Mouse (Mus musculus): ENCODE measurements around the gene Rsph9. TPM values are rescaled to one million over a fixed set of nuclear protein-coding genes. Genes with fewer than 3 reads are reported as not detected.

Gene Rsph9
- 4.6 TPM for polyA plus RNA-seq (2015; fragmentation: Illumina TruSeq; extraction: RNeasy Lipid Tissue Mini Kit (QIAGEN cat#74804); ENCODE audit: insufficient read depth, low read depth, low replicate concordance)

DNA sequence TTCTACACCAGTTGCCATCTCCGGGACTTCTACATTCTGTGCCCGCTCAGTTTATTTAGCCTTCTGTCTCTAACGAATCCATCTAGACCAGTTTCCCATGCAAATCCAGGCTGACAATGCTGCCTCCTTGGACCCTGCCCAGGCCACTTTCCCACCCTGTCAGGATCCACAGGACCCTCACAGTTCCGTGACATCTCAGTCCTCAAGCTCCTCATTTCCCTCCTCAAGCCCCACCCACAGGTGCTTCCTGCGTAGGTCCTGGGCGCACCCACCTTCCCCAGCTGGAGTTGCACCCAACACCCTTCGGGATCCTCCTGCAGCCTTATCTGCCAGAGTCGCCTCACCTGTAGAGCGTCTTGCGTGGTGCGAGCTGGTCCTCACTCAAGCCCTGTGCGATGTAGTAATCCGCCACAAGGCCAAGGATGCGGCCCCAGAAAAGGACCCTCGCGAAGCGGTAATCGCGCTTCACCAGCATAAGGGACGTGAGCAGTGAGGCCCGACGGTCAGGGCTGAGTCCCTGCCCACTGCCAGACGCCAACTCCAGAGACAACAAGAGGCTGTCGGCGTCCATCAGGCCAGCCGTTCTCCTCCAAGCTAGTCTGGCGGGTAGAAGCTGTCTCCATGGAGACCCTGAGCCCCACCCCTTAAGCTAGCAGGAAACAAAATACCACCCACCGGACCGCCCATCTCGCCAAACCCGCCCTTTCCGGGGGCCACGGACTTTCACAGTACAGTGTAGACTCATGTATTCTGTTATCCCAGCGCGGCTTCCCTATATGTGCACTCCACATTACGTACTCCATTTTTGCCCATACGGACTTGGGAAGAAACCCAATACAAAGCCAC is at the start of gene Rsph9:
TSS of gene Rsph9 (minus strand) at position 639 of the 846 bp plus-strand sequence.

DNA sequence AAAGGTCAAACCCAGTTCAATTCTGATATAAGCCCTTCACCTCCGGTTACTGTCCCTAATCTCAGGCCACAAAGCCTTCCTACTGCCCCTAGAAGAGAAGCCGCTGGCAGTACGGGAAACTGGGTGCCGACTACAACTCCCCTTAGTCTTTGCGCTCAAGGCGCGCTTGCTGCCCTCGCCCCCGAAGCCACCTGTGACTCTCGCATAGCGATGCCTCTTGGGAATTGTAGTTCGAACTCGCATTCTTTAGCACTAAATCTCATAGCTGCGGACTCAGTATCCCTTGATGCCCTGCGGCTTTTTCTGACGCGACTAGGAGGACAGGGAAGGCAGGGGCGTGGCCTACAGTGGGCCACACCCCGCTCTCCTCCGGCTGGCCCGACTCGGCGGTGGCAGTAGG is 16.7 kb upstream of the Rsph9 start, which contains the start of gene Gtpbp2:
TSS of gene Gtpbp2 (plus strand) at position 347 of the 400 bp plus-strand sequence.

DNA sequence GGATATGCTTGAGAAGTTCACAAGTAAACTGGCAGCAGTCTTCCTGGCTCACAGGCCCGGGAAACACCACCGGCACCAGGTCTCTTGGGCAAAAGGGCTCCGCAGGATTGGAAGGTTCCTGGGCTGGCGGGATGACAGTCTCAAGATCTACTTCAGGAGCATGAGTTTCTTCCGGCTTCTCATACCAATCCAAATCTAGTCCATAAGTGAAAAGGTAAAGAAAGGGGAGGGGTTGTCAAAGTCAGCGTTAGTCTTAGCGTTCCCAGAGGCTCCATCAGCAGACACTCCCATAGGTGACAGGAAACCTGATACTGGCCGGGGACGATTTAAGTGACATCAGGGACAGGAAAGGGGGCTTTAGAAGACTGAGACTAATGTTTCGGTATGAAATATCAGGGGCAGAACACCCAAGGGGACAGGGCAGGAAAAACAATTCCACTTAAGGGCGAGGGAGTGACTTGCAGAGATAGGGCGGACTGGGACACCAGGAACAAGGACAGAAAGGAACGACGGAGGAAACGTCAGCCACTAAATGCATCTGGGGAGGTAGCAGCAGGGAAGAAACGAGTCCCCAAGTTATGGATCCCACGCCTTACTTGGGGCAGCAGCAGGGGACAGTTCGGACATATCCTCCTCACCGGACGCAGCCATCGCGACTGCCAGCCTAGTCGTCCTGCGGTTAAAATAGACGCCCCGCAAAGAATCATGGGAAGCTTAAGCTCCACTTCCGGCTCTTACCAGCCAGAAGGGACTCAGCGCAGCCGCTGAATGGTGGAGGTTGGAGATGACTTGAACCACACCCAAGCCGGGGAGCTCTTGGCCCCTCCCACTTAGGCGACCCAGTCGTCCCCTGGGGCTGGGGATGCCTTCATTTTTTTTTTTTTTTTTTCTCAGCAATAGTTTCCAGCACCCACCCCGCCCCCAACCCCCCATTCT is 9.1 kb upstream of the Rsph9 start, which contains the start of gene Mad2l1bp:
TSS of gene Mad2l1bp (minus strand) at position 707 of the 936 bp plus-strand sequence.

DNA sequence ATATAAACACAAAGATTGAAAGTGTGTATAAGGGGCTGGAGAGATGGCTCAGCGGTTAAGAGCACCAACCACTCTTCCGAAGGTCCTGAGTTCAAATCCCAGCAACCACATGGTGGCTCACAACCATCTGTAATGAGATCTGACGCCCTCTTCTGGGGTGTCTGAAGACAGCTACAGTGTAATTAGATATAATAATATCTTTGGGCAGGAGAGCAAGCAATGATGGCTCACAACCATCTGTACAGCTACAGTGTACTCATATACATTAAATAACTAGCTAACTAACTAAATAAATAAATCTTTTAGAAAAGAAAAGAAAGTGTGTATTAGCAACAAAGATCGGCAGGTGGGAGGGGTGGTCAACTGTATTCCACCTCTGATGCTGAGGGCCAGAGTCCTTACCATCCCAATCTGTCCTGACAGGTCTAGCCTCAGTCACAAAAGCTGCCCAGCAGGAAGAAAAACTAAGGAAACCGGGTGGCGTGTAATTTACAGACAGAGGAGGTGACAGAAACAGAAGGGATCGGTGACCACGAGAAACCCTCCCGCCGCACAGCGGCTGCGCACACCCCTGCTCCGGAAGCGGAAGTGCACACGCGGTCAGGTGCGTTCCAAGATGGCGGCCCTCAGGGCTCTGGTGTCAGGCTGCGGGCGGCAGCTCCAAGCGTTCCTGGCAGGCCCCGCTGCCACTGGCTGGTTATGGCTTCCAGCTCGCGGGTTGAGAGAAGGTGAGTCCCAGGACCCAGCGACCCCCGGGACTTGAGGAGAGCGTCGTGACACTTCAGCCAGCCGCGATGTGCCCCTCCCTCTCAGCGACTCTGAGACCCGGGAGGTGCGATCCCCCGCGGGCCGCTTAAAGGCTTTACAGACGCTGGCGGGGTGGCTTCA is 33.4 kb downstream of the Rsph9 start, which contains the start of gene Mrps18a:
TSS of gene Mrps18a (plus strand) at position 585 of the 888 bp plus-strand sequence.

Other genes with a start within 250 kb of the Rsph9 start
- gene Vegfa, start 111.8 kb downstream of the Rsph9 start, polyA plus RNA-seq (2015; fragmentation: Illumina TruSeq; extraction: RNeasy Lipid Tissue Mini Kit (QIAGEN cat#74804); ENCODE audit: insufficient read depth, low read depth, low replicate concordance) = 87.9 TPM
- gene Mrps18a, start 33.2 kb downstream of the Rsph9 start, polyA plus RNA-seq (2015; fragmentation: Illumina TruSeq; extraction: RNeasy Lipid Tissue Mini Kit (QIAGEN cat#74804); ENCODE audit: insufficient read depth, low read depth, low replicate concordance) = 27.5 TPM
- gene Mad2l1bp, start 9.3 kb upstream of the Rsph9 start, polyA plus RNA-seq (2015; fragmentation: Illumina TruSeq; extraction: RNeasy Lipid Tissue Mini Kit (QIAGEN cat#74804); ENCODE audit: insufficient read depth, low read depth, low replicate concordance) = 3.8 TPM
- gene Gtpbp2, start 16.8 kb upstream of the Rsph9 start, polyA plus RNA-seq (2015; fragmentation: Illumina TruSeq; extraction: RNeasy Lipid Tissue Mini Kit (QIAGEN cat#74804); ENCODE audit: insufficient read depth, low read depth, low replicate concordance) = 40.3 TPM
- gene Polh, start 58.4 kb upstream of the Rsph9 start, polyA plus RNA-seq (2015; fragmentation: Illumina TruSeq; extraction: RNeasy Lipid Tissue Mini Kit (QIAGEN cat#74804); ENCODE audit: insufficient read depth, low read depth, low replicate concordance) = 1.7 TPM
- 7.0 TPM for gene Xpo5, start 58.6 kb upstream of the Rsph9 start, polyA plus RNA-seq (2015; fragmentation: Illumina TruSeq; extraction: RNeasy Lipid Tissue Mini Kit (QIAGEN cat#74804); ENCODE audit: insufficient read depth, low read depth, low replicate concordance)
- gene Polr1c, start 103.8 kb upstream of the Rsph9 start, polyA plus RNA-seq (2015; fragmentation: Illumina TruSeq; extraction: RNeasy Lipid Tissue Mini Kit (QIAGEN cat#74804); ENCODE audit: insufficient read depth, low read depth, low replicate concordance) = 10.2 TPM
- gene Yipf3, start 103.9 kb upstream of the Rsph9 start, polyA plus RNA-seq (2015; fragmentation: Illumina TruSeq; extraction: RNeasy Lipid Tissue Mini Kit (QIAGEN cat#74804); ENCODE audit: insufficient read depth, low read depth, low replicate concordance) = 50.0 TPM
- 3.1 TPM for gene Lrrc73, start 109.3 kb upstream of the Rsph9 start, polyA plus RNA-seq (2015; fragmentation: Illumina TruSeq; extraction: RNeasy Lipid Tissue Mini Kit (QIAGEN cat#74804); ENCODE audit: insufficient read depth, low read depth, low replicate concordance)
- gene Tjap1, start 138.8 kb upstream of the Rsph9 start, polyA plus RNA-seq (2015; fragmentation: Illumina TruSeq; extraction: RNeasy Lipid Tissue Mini Kit (QIAGEN cat#74804); ENCODE audit: insufficient read depth, low read depth, low replicate concordance) = 8.6 TPM
- gene Dlk2, start 153.2 kb upstream of the Rsph9 start, polyA plus RNA-seq (2015; fragmentation: Illumina TruSeq; extraction: RNeasy Lipid Tissue Mini Kit (QIAGEN cat#74804); ENCODE audit: insufficient read depth, low read depth, low replicate concordance) = not detected
- 6.2 TPM for gene Abcc10, start 184.1 kb upstream of the Rsph9 start, polyA plus RNA-seq (2015; fragmentation: Illumina TruSeq; extraction: RNeasy Lipid Tissue Mini Kit (QIAGEN cat#74804); ENCODE audit: insufficient read depth, low read depth, low replicate concordance)
- gene Zfp318, start 239.5 kb upstream of the Rsph9 start, polyA plus RNA-seq (2015; fragmentation: Illumina TruSeq; extraction: RNeasy Lipid Tissue Mini Kit (QIAGEN cat#74804); ENCODE audit: insufficient read depth, low read depth, low replicate concordance) = 4.7 TPM

Data from pancreas, adult 10 weeks (tissue).